Mouse (Mus musculus) layer of hippocampus, postnatal 10 days (tissue): ENCODE data around the gene Sox12. TPM values are rescaled to one million over a fixed set of nuclear protein-coding genes. Genes with fewer than 3 reads are reported as not detected.

Source experiments
- DNase-seq, 2 experiments: peaks; one replicate each; pipeline ENCODE4 v3.0.0; 2021; ENCODE audit warnings: low spot score in 2 of 2
- total RNA-seq, 2 experiments: library from RNA; stranded (reverse); gene quantifications; 2 replicates each; pipeline ENCODE4 v1.2.3; 2021

The Sox12 gene
- total RNA-seq, 2 experiments from 2014 or later, result 37.5 to 38.1 TPM

DNA sequence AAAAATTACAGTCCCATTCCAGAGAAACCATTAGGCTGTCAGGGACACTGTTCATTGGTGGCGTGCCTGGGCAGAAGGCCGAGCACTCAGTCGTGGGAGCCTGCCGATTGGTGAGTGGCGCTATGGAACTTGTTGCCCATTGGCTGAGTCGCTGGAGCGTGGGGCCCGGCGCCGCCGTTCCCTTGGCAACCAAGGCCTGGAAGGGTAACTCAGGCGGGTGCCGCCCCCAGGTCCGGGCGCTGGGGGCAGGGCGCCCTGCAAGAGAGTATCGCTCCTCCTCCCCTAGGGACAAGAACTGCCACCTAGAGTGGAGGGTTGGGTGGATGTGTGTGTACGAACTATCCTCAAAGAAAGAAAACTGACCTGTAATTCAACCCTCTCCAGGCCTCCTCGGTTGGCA is 8.3 kb upstream of the Sox12 start:
- DNase-seq, result peak; percentile 94 to 95

DNA sequence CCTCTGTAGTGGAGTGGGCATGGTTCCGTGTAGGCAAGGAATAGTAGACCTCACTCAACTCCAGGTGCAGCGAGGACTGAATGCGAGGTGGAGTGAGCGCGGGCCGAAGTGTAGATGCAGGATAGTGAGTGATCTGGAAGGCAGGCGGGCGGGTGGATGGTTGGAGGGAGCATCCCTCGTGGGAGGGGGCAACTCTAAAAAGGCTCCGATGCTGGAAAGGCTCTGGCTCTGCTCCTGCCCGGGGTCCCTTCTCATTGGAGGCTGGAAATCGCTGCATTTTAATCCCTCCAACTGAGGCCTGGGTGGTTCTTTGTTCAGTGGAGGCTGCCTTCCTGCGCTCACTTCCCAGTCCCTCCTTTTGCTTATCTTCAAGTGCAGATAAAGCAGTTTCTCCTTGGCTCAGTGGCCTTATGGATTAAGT is 1.3 kb upstream of the Sox12 start:
- DNase-seq, result no peak

DNA sequence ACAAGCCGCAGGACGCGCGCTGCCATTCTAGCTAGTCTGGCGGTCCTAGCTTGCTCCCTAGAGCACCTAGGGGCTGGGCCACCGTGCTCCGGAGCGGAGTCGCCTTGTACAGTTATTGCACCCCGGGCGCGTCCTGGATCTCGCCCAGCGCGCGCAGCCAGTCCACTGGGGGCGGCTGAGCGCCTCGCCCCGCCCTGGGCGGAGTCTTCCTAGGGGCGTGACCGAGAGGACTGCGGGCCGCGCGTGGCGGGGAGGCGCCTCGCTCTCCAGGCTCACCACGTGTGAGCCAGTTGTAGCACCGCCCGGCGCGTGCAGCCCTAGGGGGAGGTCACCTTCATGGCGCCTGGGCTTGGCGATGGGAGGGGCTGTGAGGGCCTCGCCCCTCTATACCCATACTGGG is 828 bp upstream of the Sox12 start:
- DNase-seq, result peak; percentile 87 to 92

DNA sequence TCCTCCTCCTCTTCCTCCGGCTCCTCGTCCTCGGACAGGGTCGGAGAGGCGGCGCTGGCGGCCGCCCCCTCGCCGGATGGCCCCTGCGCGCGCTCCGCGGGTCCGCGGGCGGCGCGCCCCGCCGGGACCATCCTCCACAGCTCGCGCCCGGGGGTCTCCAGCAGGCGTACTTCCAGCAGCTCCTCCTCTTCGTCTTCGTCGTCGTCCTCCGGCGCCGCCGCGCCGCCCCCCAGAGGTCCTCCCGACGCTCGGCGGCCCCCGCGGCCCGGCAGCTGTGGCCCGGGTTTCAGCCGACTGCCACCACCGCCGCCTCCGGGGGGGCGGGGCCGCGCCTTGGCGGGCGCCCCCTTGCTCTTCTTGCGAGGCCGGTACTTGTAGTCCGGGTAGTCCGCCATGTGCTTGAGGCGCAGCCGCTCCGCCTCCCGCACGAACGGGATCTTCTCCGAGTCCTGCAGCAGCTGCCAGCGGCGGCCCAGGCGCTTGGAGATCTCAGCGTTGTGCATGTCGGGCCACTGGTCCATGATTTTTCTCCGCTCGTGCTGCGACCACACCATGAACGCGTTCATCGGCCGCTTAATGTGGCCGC is 766 bp downstream of the Sox12 start:
- DNase-seq, result peak; percentile 79 to 87

DNA sequence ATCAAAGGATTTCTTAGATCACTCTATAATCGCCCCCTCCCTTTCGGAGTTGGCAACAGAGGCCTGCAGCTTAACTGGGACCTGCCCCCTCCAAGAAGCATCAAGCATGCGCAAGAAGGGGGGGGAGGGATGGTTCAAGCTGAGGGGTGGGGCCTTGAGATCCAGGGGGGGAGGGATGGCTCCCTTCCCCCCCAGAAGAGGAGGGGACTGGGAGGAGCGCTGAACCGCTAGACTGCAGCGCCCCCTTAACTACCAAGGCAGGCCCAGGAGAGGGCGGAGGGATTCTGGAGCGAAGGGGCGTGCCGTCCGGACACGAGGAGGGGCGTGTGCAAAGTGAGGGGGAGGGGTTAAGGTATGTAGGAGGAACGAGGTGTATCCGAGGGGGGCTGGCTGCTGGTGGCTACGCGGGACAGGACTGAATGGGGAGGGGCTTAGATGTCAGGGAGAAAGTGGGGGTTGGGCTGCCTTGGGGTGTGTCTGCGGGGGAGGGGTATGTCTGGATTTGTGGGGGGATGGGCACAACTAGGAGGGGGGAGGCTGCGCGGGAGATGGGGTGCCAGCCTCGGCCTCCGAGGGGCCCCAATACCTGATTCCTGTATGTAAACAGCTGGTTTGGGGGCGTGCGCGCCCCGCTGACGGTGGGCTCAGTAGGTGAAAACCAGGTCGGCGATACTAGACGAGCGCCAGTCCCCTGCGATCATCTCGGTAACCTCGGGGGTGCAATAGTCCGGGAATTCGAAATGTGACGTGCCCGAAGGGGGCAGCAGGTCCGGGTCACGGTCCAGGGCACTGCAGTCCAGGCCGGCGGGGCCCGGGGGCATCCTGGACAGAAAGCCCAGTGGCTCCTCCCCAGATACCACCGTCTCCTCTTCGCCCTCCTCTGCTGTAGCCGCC is 1.5 kb downstream of the Sox12 start:
- DNase-seq, result peak; percentile 91 to 93

DNA sequence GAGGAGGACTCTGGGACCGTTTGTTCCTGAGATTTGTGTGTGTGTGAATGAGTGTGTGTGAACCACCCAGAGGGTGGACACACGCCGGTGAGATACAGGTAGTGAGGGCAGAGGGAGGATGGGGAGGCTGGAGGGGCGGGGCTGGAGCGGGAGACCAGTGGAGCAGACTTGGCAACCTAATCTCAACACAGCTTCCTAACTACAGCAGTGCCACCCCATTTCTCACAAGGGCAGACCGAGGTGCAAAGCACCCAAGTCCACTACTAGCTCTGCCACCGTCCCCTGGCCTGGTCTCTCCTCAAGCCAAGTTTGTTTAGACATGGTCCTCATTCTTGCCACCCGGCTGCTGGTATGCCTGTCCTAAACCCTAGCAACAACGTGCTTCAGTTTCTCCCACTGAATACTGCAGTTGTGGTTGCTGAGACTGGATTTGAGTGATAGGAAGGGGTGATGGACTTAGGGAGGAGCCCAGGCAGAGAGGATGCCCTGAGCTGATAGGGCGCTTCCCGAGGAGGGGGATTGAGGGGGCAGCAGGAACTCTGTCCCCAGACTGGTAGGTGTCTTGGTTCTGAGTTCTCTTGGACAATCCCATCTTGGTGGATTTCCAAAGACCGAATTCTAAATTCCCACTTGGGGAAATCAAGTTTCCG is 2.5 kb downstream of the Sox12 start:
- peak; percentile 22 to 45 for DNase-seq

DNA sequence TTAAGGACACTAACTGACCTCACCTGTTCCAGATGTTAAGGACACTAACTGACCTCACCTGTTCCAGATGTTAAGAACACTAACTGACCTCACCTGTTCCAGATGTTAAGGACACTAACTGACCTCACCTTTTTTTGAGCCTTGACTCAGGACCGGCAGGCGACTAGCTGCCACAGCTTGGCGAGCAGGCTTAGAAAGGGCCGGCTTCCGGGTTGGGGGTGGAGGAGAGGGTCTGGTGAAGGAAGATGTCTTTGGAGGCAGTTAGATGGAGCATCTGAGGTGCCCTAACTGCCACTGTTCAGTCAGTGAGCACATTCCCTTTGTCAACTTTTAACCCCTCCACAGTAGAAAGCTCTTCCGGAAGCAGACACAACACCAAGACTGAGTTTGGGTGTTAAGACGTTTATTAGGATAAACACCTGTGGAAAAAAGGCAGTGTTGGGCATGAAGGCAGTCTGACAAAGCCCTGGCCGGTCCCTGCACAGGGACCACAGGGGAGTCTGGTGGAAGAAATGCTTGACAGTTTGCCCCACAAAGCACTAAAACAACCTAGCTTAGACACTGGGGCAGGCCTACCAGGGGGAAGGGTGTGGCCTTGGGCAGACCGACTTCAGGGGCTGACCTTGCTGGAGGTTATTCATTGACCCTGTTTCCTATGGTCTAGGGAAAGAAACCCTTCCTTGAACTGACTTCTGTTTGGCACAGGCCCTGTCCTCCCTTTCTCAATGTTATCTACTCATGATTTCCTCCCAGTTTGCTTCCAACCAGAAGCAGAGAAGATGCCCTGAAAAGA is 4.4 kb downstream of the Sox12 start:
- no peak for DNase-seq

DNA sequence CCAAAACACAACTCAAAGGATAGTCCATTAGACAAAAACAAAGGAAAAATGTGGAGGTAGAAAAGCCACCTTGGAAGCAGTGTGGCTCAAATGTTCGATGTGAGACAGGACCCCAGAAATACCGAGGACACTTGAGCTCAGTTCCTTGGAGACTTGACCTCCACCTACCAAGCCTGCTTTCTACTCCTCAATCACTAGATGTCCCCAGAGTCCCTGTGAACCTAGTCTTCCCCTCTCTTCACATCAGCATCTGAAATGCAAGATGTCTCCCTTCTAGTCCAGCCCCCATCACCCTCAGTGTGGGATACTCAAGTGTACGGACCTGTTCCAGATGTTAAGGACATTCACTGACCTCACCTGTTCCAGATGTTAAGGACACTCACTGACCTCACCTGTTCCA is 5.1 kb downstream of the Sox12 start:
- peak; percentile 46 for DNase-seq

DNA sequence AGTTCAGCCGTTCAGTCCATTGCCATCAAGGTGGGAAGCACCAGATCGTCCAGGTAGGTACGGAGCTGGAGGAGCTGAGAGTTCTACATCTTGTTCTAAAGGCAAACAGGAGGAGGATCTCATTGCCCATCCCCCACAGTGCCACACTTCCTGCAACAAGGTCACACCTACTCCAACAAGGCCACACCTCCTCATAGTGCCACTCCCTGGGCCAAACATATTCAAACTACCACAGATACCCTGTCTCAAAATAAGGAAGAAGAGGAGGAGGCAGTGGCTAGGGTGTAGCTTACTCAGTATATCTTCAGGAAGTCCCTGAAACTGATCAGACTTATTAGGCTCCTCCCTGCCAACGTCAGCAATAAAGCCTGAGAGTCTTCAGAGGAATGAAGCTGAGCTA is 13.7 kb downstream of the Sox12 start:
- DNase-seq, result no peak

DNA sequence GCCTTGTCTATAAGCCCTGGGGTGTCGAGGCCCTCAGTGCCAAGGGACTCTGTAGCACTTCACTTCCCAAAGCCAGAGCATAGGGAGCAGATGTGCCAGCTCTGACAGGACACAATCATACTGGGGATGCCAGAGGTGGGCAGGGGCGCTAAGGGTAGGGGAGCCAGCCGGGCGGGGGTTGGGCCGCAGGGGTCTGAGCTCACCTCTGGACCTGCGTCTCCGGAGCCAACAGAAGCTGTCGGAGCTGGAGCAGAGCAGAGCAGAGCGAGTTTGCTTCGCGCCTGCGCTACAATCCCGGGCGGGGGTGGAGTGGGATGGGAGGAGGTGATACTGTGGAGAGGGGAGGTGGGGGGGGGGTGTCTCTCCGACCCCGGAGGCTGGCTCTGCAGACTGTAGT is 21.5 kb downstream of the Sox12 start, which contains the start of gene Nrsn2:
Nrsn2 (minus strand) TSS at position 294 of the 397 bp plus-strand sequence.
- peak in 1 of 2 experiments; percentile 25 for DNase-seq

DNA sequence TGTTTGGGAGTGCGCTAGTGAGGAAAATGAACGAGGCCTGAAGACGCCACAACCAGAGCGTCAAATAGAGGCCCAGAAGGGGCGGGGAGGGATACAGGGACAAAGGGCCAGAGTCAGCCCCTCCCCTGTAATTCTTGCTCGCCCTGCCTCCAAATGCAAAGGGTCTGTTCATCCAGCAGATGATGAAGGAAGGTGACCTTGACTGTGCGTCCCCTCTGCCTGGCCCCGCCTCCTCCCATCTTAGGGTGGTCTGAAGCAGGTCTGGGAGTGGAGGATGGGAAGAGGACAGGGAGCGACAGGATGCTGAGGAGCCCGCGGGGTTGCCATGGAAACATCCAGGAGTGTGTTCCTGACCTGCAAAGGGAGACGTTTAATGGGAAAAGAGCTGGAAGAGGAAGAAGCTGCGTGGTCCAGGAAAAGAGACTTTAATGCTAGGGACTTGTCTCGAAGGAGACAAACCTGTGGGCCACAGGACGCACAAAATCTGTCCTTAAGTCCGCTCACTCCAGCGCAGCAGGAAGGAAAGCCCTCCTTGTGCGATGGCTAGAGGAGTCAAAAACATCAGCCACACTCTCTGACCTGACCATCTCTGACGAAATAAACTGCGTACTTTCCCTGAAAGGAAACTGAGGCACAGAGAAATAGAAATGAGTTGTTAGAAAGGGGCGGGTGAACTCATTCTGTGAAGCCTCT is 22.1 kb downstream of the Sox12 start:
- DNase-seq, result peak in 1 of 2 experiments; percentile 30

DNA sequence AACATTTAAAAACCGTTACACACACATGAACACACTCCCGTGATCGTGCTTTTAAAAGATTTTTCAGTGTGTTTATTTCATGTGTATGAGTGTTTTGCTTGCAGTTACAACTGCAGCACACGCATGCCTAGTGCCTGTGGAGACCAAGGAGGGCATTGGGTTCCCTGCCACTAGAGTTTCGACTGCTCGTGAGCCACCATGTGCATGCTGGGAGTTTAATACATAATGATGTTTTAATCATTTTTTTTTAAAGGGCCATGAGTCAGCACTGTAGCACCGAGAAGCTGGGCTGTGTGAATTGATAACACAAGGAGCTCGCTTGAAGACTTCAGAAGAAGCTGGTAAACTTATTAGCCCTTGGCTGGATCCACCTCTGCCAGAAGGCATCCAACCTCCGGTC is 24.3 kb downstream of the Sox12 start:
- no peak for DNase-seq

DNA sequence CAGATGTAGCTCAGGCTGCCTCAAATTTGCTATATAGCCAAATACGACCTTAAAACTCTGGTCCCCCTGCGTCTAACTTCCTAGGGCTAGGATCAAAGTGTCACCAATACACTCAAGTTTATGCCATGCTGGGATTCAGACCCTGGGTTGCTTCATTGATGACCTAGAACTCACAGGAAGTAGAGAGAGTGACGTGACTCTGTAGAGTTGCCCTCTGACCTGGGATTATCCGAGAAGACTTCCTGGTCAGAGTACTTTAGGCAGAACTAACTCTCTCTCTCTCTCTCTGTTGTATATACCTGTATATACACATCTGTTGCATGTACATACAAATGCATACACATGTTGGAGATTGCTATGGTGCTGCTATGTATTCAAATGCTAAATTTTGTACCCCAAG is 25.2 kb downstream of the Sox12 start:
- DNase-seq, result no peak

DNA sequence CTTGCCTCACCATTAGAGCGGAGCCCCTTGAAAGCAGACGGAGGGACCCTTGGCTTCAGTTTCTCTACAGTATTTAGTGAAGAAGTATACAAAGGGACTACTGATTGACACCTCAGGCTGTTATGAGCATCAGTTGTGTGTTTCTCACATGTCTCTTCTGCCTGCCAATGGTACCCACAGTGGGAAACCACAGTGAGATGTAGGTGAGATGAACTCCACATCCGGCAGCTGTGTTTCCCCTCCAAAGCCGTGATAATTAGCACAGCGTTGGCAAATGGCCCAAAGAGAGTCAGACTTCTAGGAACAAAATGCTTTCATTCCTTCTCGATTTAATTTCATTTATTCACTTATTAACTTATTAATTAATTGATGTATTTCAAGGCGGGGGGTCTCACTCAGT is 25.8 kb downstream of the Sox12 start:
- no peak for DNase-seq

DNA sequence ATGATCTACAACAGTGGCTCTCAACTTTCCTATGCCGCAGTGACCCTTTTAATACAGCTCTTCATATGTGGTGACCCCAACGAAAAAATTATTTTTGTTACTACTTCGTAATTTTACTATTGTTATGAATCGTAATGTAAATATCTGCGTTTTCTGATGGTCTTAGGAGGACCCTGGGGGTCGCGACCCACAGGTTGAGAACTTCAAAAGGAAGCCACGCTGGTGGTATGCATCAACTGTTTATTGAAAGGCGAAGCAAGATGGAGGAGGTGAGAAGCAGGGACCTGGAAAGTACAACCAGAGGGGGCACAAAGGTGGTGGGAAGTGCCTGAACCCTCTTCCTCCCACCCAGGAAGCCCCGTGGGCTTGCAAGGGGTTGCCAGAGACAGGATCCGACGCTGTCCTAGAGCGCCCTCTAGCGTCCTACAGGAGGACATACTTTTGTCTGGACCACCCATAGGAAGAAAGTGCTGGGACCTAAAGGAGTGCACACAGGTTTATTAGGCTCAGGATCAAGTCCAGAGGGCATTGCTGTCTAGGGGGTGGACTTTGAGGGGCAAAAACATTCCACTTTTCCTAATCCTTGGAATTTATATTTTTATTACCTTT is 29.2 kb downstream of the Sox12 start:
- DNase-seq, result peak; percentile 64 to 68

DNA sequence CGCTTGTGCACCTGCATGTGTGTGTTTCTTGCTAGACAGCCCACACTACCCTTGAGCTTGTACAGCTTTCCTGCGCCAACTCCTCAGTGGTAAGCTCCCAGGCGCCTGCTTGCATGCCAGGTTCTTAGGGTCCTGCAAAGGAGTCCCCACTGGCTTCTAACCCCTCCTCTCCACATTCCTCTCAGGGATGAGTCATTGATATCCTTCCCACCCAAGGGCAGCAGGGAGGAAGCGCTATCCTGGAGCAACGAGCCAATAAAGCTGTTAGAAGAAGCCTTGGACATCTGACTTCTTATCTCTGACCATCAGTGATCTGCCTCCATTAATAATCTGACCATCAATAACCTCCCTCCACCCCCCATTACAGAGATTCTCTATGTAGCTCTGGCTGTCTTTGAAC is 29.9 kb downstream of the Sox12 start:
- DNase-seq, result no peak

DNA sequence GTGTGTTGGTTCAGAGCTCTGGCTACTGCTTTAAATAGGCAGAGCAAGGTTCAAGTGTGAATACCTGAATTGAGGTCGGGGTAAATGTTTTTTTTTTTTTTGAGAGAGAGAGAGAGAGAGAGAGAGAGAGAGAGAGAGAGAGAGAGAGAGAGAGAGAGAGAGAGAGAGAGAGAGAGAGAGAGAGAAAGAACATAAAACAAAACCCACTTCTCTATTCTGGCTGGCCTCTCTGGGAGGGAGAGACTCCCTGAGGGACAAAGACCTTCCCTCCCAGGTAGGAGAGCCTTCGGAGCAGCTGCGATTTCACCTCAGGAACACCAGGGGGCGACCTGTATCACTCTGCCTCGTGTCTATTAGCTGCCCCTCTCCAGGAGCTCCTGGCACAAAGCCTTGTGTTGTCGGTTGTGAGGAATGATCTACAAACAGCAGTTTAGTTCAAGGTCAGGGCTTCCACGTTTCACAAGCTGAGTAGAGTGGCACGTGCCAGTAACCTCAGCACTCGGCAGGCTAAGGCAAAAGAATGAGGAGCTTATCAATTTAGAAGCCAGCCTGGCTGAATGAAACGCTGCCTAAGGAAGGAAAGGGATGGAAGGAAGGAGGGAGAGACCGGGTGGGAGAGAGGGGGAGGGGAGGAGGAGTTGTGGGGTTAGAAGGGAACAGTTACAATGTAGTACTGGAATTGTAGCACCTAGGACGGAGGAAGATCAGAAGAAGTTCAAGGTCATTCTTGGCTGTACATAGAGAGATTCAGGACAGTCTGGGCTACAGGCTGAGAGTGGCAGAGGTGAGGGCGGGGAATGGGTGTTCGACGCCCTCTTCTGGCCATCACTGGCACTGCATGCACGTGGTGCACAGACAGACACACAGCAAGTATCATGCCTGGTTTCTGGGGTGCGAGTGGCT is 34.4 kb downstream of the Sox12 start:
- DNase-seq, result peak; percentile 75 to 78

DNA sequence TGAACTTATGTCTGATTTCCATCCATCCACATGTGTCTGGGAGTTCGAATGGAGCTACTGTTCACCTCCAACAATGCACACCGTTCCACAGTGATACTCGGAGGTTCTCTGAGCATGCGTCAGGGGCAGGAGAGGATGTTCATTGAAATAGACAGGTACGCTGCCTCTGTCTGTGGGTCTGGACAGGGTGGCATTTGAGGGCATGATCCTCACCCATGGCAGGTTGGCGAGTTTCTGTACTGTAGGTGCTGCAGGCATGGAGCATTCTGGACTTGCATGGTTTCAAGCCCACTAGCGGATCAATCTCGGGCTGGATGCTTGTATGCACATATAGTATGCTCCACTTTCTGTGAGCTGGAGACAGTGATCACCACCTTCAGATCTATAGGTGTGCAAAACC is 36.7 kb downstream of the Sox12 start:
- no peak for DNase-seq

DNA sequence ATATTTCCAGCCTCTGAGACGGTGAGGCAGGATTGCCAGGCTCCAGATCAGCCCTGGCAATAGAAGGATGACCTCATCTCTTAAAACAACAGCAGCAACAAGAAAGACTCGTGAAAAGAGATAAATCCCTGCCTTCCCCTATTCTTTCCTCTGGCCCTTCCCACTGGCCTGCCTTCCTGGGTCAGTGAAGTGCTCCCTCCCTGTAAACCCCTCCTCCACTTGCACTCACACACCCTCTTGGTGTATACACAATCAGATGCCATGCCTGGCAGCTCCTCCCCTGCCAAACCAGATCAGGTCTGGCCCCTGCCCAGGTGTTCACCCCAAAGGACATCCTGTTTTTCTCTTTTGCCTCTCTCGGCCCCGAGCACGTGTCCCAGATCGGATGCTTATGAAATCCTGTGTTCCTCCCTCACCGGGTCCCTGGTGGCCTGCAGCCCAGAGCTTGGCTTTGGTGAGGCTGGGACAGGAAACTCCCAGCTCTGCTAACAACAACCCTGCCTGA is 37.5 kb downstream of the Sox12 start:
- DNase-seq, result no peak
